Mouse (Mus musculus) gastrocnemius, postnatal 4 days (tissue): Measurements from ENCODE around the gene Aplp2. TPM values are rescaled to one million over a fixed set of nuclear protein-coding genes. Genes with fewer than 3 reads are reported as not detected.
"Not testable (repeated sequence)": the region's sequence is repeated elsewhere in the genome, so short reads cannot be mapped to it uniquely, and the experiment has no call there.

Source experiments
- DNase-seq, 2 experiments: peaks; one replicate each; pipeline ENCODE4 v3.0.0; 2021 to 2022; ENCODE audit warnings: low spot score in 2 of 2, mixed read lengths in 2 of 2
- total RNA-seq, 2 experiments: library from RNA; stranded (reverse); gene quantifications; 2 replicates each; pipeline ENCODE4 v1.2.3; 2021

Gene Aplp2
- total RNA-seq, 2 experiments from 2014 or later, result 138 to 143 TPM

GRCm38 (mm10) chr9:31184439-31184838 lies 27.2 kb downstream of the Aplp2 start:
- DNase-seq, result no peak

- no peak for DNase-seq
Measured at GRCm38 (mm10) chr9:31183061-31183460, 28.6 kb downstream of the Aplp2 start.

GRCm38 (mm10) chr9:31181291-31182085 lies 30.1 kb downstream of the Aplp2 start:
- DNase-seq, result no peak

GRCm38 (mm10) chr9:31177692-31178091 lies 33.9 kb downstream of the Aplp2 start:
- DNase-seq, result no peak

GRCm38 (mm10) chr9:31176379-31177130 lies 35.1 kb downstream of the Aplp2 start:
- DNase-seq, result peak; percentile 49 to 76

- no peak for DNase-seq
Measured at GRCm38 (mm10) chr9:31175978-31176377, 35.6 kb downstream of the Aplp2 start.

- no peak for DNase-seq
Measured at GRCm38 (mm10) chr9:31175346-31175745, 36.3 kb downstream of the Aplp2 start.

GRCm38 (mm10) chr9:31168356-31169093 lies 43.1 kb downstream of the Aplp2 start:
- DNase-seq, result no peak

GRCm38 (mm10) chr9:31167305-31167704 lies 44.3 kb downstream of the Aplp2 start:
- DNase-seq, result no peak

GRCm38 (mm10) chr9:31165505-31165904 lies 46.1 kb downstream of the Aplp2 start:
- not testable (repeated sequence) for DNase-seq

GRCm38 (mm10) chr9:31163327-31163726 lies 48.3 kb downstream of the Aplp2 start:
- no peak for DNase-seq

GRCm38 (mm10) chr9:31162911-31163310 lies 48.7 kb downstream of the Aplp2 start:
- DNase-seq, result no peak

- DNase-seq, result no peak
Measured at GRCm38 (mm10) chr9:31159910-31160309, 51.7 kb downstream of the Aplp2 start.

- no peak for DNase-seq
Measured at GRCm38 (mm10) chr9:31156594-31156993, 55.0 kb downstream of the Aplp2 start.

- no peak for DNase-seq
Measured at GRCm38 (mm10) chr9:31151050-31151449, 60.6 kb downstream of the Aplp2 start.

- DNase-seq, result no peak
Measured at GRCm38 (mm10) chr9:31148135-31148534, 63.5 kb downstream of the Aplp2 start.

- no peak for DNase-seq
Measured at GRCm38 (mm10) chr9:31145272-31145925, 66.2 kb downstream of the Aplp2 start.

- DNase-seq, result no peak
Measured at GRCm38 (mm10) chr9:31142924-31143323, 68.7 kb downstream of the Aplp2 start.

- no peak for DNase-seq
Measured at GRCm38 (mm10) chr9:31133131-31133530, 78.5 kb downstream of the Aplp2 start.

- no peak for DNase-seq
Measured at GRCm38 (mm10) chr9:31131205-31131968, 80.2 kb downstream of the Aplp2 start, which contains the start of gene St14. Gene St14, minus strand, starts transcription at chr9:31131853.
